Mouse (Mus musculus) intestine, postnatal 0 days (tissue): Measurements from ENCODE around the gene Paqr8. TPM values are rescaled to one million over a fixed set of nuclear protein-coding genes. Genes with fewer than 3 reads are reported as not detected.

Experiments
- ATAC-seq: fragments of 200-750 bp; cut with Nextera tagmentation; 2 replicates; pipeline ENCODE4 v1.8.0; 2017; ENCODE audit warnings: mild to moderate bottlenecking, moderate TSS enrichment, moderate library complexity
- H3K27ac ChIP-seq: fragments of 300-500 bp; sonication (generic); 2 replicates; pipeline ENCODE4 v1.5.1; 2014; ENCODE audit warnings: mild to moderate bottlenecking, low read depth, low read length, moderate library complexity
- H3K27me3 ChIP-seq: fragments of 300-500 bp; sonication (generic); replicated peaks from 2 replicates; pipeline ENCODE4 v1.6.1; 2014; ENCODE audit warnings: low read length, mixed read lengths; ENCODE audit not compliant: control insufficient read depth, insufficient read depth
- H3K36me3 ChIP-seq: fragments of 300-500 bp; sonication (generic); 2 replicates; pipeline ENCODE4 v1.6.1; 2014; ENCODE audit warnings: mild to moderate bottlenecking, moderate library complexity; ENCODE audit not compliant: control insufficient read depth, insufficient read depth
- H3K4me1 ChIP-seq: fragments of 300-500 bp; sonication (generic); replicated peaks from 2 replicates; pipeline ENCODE4 v1.6.1; 2014; ENCODE audit warnings: antibody characterized with exemption, low read length, mixed read lengths; ENCODE audit not compliant: control insufficient read depth, insufficient read depth
- H3K4me2 ChIP-seq: fragments of 300-500 bp; sonication (generic); replicated peaks from 2 replicates; pipeline ENCODE4 v1.6.1; 2014; ENCODE audit warnings: low read depth, mild to moderate bottlenecking, moderate library complexity
- H3K4me3 ChIP-seq: fragments of 300-500 bp; sonication (generic); 2 replicates; pipeline ENCODE4 v1.5.1; 2014; ENCODE audit warnings: low read depth, low read length
- H3K9ac ChIP-seq: fragments of 300-500 bp; sonication (generic); 2 replicates; pipeline ENCODE4 v1.6.1; 2014; ENCODE audit warnings: mild to moderate bottlenecking, low read depth, low read length
- H3K9me3 ChIP-seq: fragments of 300-500 bp; sonication (generic); 2 replicates; pipeline ENCODE4 v1.6.1; 2016; ENCODE audit warnings: mixed run types; ENCODE audit not compliant: control insufficient read depth
- CTCF ChIP-seq: sonication (generic); IDR thresholded peaks from 2 replicates; pipeline ENCODE4 v1.5.1; 2016; ENCODE audit warnings: low read depth, mild to moderate bottlenecking, control low read depth, antibody characterized with exemption, moderate library complexity
- WGBS: fragments of 180-500 bp; shearing (Covaris S2); extraction: QIAGEN DNeasy Blood & Tissue Kit; methylation state at CpG from one replicate; pipeline ENCODE4 v1.1.7; 2014; 5-methylcytosine and 5-hydroxymethylcytosine counted together
- polyA plus RNA-seq: library from polyadenylated mRNA; unstranded; fragments of >200 nt; fragmentation: Nextera tagmentation; extraction: Ambion mirVana; gene quantifications from 2 replicates; pipeline ENCODE4 v1.2.1, GENCODE M21; 2015

The Paqr8 gene
- polyA plus RNA-seq, 1 experiment from 2014 or later = 2.9 TPM

- Histone ChIP-seq H3K9me3 (no peaks in the 10 kb centered on the region; the same call in 1 of the 2 replicates), H3K27me3 (no peaks in the 10 kb centered on the region), H3K4me1 (no peaks in the 10 kb centered on the region), H3K4me2 (no peak overlapping the region), H3K9ac (no peak overlapping the region), H3K4me3 (no peak overlapping the region), H3K36me3 (peaks cover 7% of the 10 kb centered on the region; the same call in 1 of the 2 replicates), H3K27ac (no peak overlapping the region)
- no peak for TF ChIP-seq CTCF
- no peak for ATAC-seq
- 26% methylated on average over 2 of the region's 2 CpGs for WGBS
These were observed 50.9 kb downstream of the Paqr8 start for GRCm38 (mm10) chr1:20941322-20941721.

GRCm38 (mm10) chr1:20941857-20942256 lies 51.5 kb downstream of the Paqr8 start:
- Histone ChIP-seq H3K4me1 (no peaks in the 10 kb centered on the region), H3K36me3 (peaks cover 2% of the 10 kb centered on the region; the same call in 1 of the 2 replicates), H3K9me3 (no peaks in the 10 kb centered on the region; the same call in 1 of the 2 replicates), H3K27ac (no peak overlapping the region), H3K27me3 (no peaks in the 10 kb centered on the region), H3K4me2 (no peak overlapping the region), H3K9ac (no peak overlapping the region), H3K4me3 (no peak overlapping the region)
- 75% methylated on average over 7 of the region's 7 CpGs for WGBS
- no peak for ATAC-seq
- no peak for TF ChIP-seq CTCF

GRCm38 (mm10) chr1:20943016-20943415 lies 52.6 kb downstream of the Paqr8 start:
- no peak overlapping the region for H3K4me3 ChIP-seq
- H3K9ac ChIP-seq = no peak overlapping the region
- TF ChIP-seq CTCF = peak; percentile 42
- no peak overlapping the region for H3K4me2 ChIP-seq
- 94% methylated on average over 2 of the region's 2 CpGs for WGBS
- no peak for ATAC-seq
- no peaks in the 10 kb centered on the region for H3K36me3 ChIP-seq
- H3K9me3 ChIP-seq = no peaks in the 10 kb centered on the region; the same call in 1 of the 2 replicates
- no peak overlapping the region for H3K27ac ChIP-seq
- H3K4me1 ChIP-seq = no peaks in the 10 kb centered on the region
- no peaks in the 10 kb centered on the region for H3K27me3 ChIP-seq

GRCm38 (mm10) chr1:20951300-20951763 lies 60.9 kb downstream of the Paqr8 start, which contains the start of gene Efhc1:
Gene Efhc1 (plus strand): TSS chr1:20951626.
- Histone ChIP-seq H3K36me3 (no peaks in the 10 kb centered on the region), H3K4me1 (0 out of 2 replicates have a peak, but pooled peaks cover 3% of the 10 kb centered on the region), H3K4me2 (peak within 1 kb of the TSS; percentile 78), H3K9ac (peak within 1 kb of the TSS; percentile 46), H3K27me3 (no peaks in the 10 kb centered on the region), H3K4me3 (peak within 1 kb of the TSS; percentile 49), H3K9me3 (no peaks in the 10 kb centered on the region), H3K27ac (no peak within 1 kb of the TSS; the same call in 1 of the 2 replicates)
- no peak for TF ChIP-seq CTCF
- peak; percentile 96 for ATAC-seq
- 3% methylated on average over 23 of the region's 23 CpGs for WGBS

GRCm38 (mm10) chr1:20951799-20952198 lies 61.4 kb downstream of the Paqr8 start:
- no peak for ATAC-seq
- 0 out of 2 replicates have a peak, but pooled peaks cover 3% of the 10 kb centered on the region for H3K4me1 ChIP-seq
- no peak for TF ChIP-seq CTCF

GRCm38 (mm10) chr1:20954876-20955275 lies 64.5 kb downstream of the Paqr8 start:
- 76% methylated on average over 3 of the region's 3 CpGs for WGBS
- 0 out of 2 replicates have a peak, but pooled peaks cover 3% of the 10 kb centered on the region for H3K4me1 ChIP-seq
- no peak overlapping the region for H3K4me2 ChIP-seq
- no peaks in the 10 kb centered on the region for H3K9me3 ChIP-seq
- no peaks in the 10 kb centered on the region for H3K36me3 ChIP-seq
- no peak overlapping the region for H3K27ac ChIP-seq
- H3K27me3 ChIP-seq = no peaks in the 10 kb centered on the region
- no peak for TF ChIP-seq CTCF
- ATAC-seq = no peak
- no peak overlapping the region for H3K9ac ChIP-seq
- H3K4me3 ChIP-seq = no peak overlapping the region

More at GRCm38 (mm10) chr1:20951799-20952198, 61.4 kb downstream of the Paqr8 start:
- Histone ChIP-seq H3K36me3 (no peaks in the 10 kb centered on the region), H3K4me2 (peak overlapping the region; percentile 78), H3K4me3 (peak overlapping the region; percentile 49), H3K27ac (no peak overlapping the region; the same call in 1 of the 2 replicates), H3K9me3 (no peaks in the 10 kb centered on the region), H3K27me3 (no peaks in the 10 kb centered on the region), H3K9ac (peak overlapping the region; percentile 46)
- 12% methylated on average over 16 of the region's 16 CpGs for WGBS
